Mouse (Mus musculus): ENCODE data around the gene Ndufb10. TPM values are rescaled to one million over a fixed set of nuclear protein-coding genes. Genes with fewer than 3 reads are reported as not detected.
A peak's percentile ranks its signal among the peaks of the same experiment; 100 is the strongest.

Ndufb10 gene
- polyA plus RNA-seq, 1 experiment from 2014 or later, result 191 TPM

GRCm38 (mm10) chr17:24732233-24732935, 8.1 kb upstream of the Ndufb10 start:
- Histone ChIP-seq H3K9me3 (replicated peaks; ENCODE audit: control insufficient read depth, low read length) (no peaks in the 10 kb centered on the region), H3K4me2 (ENCODE audit: low read depth, low read length) (no peak overlapping the region), H3K27ac (replicated peaks; ENCODE audit: low read depth, low read length) (no peak overlapping the region), H3K9ac (replicated peaks; ENCODE audit: low read length) (no peak overlapping the region), H3K4me1 (ENCODE audit: control insufficient read depth, insufficient read depth, low read length) (no peaks in the 10 kb centered on the region), H3K4me3 (ENCODE audit: low read depth, low read length) (no peak overlapping the region), H3K27me3 (ENCODE audit: control insufficient read depth, insufficient read depth, low read length) (no peaks in the 10 kb centered on the region), H3K36me3 (replicated peaks; ENCODE audit: control insufficient read depth, insufficient read depth, low read depth, low read length) (no peaks in the 10 kb centered on the region)
- WGBS, result 84% methylated on average over 12 of the region's 12 CpGs
- ATAC-seq (replicated peaks; ENCODE audit: insufficient number of reproducible peaks, low FRiP score, low TSS enrichment, low read depth), result no peak
- DNase-seq (ENCODE audit: low spot score), result no peak

- Histone ChIP-seq H3K27ac (replicated peaks; ENCODE audit: low read depth, low read length) (no peak overlapping the region), H3K9ac (replicated peaks; ENCODE audit: low read length) (no peak overlapping the region), H3K4me3 (ENCODE audit: low read depth, low read length) (no peak overlapping the region), H3K36me3 (replicated peaks; ENCODE audit: control insufficient read depth, insufficient read depth, low read depth, low read length) (no peaks in the 10 kb centered on the region), H3K4me2 (ENCODE audit: low read depth, low read length) (no peak overlapping the region), H3K9me3 (replicated peaks; ENCODE audit: control insufficient read depth, low read length) (no peaks in the 10 kb centered on the region), H3K4me1 (ENCODE audit: control insufficient read depth, insufficient read depth, low read length) (no peaks in the 10 kb centered on the region), H3K27me3 (ENCODE audit: control insufficient read depth, insufficient read depth, low read length) (no peaks in the 10 kb centered on the region)
- DNase-seq (ENCODE audit: low spot score), result no peak
- no peak for ATAC-seq (replicated peaks; ENCODE audit: insufficient number of reproducible peaks, low FRiP score, low TSS enrichment, low read depth)
- 81% methylated on average over 14 of the region's 14 CpGs for WGBS
These were observed 6.5 kb upstream of the Ndufb10 start for GRCm38 (mm10) chr17:24730787-24731186.

GRCm38 (mm10) chr17:24729067-24729466, 4.8 kb upstream of the Ndufb10 start:
- H3K4me3 ChIP-seq (ENCODE audit: low read depth, low read length), result no peak overlapping the region
- DNase-seq (ENCODE audit: low spot score) (no peak), ATAC-seq (replicated peaks; ENCODE audit: insufficient number of reproducible peaks, low FRiP score, low TSS enrichment, low read depth) (no peak)
- no peaks in the 10 kb centered on the region for H3K36me3 ChIP-seq (replicated peaks; ENCODE audit: control insufficient read depth, insufficient read depth, low read depth, low read length)
- no peak overlapping the region for H3K27ac ChIP-seq (replicated peaks; ENCODE audit: low read depth, low read length)
- no peak overlapping the region for H3K9ac ChIP-seq (replicated peaks; ENCODE audit: low read length)
- 82% methylated on average over 6 of the region's 6 CpGs for whole genome bisulfite sequencing
- no peaks in the 10 kb centered on the region for H3K9me3 ChIP-seq (replicated peaks; ENCODE audit: control insufficient read depth, low read length)
- no peaks in the 10 kb centered on the region for H3K4me1 ChIP-seq (ENCODE audit: control insufficient read depth, insufficient read depth, low read length)
- H3K27me3 ChIP-seq (ENCODE audit: control insufficient read depth, insufficient read depth, low read length), result no peaks in the 10 kb centered on the region
- no peak overlapping the region for H3K4me2 ChIP-seq (ENCODE audit: low read depth, low read length)

- no peak overlapping the region for H3K9ac ChIP-seq (replicated peaks; ENCODE audit: low read length)
- no peaks in the 10 kb centered on the region for H3K9me3 ChIP-seq (replicated peaks; ENCODE audit: control insufficient read depth, low read length)
- H3K4me3 ChIP-seq (ENCODE audit: low read depth, low read length), result no peak overlapping the region
- H3K4me2 ChIP-seq (ENCODE audit: low read depth, low read length), result no peak overlapping the region
- no peak overlapping the region for H3K27ac ChIP-seq (replicated peaks; ENCODE audit: low read depth, low read length)
- H3K4me1 ChIP-seq (ENCODE audit: control insufficient read depth, insufficient read depth, low read length), result no peaks in the 10 kb centered on the region; the same call in 1 of the 2 replicates
- 68% methylated on average over 17 of the region's 17 CpGs for WGBS
- no peaks in the 10 kb centered on the region for H3K36me3 ChIP-seq (replicated peaks; ENCODE audit: control insufficient read depth, insufficient read depth, low read depth, low read length)
- H3K27me3 ChIP-seq (ENCODE audit: control insufficient read depth, insufficient read depth, low read length), result no peaks in the 10 kb centered on the region
- DNase-seq (ENCODE audit: low spot score) (no peak), ATAC-seq (replicated peaks; ENCODE audit: insufficient number of reproducible peaks, low FRiP score, low TSS enrichment, low read depth) (no peak)
These were observed 3.9 kb upstream of the Ndufb10 start for GRCm38 (mm10) chr17:24728184-24728583.

- ATAC-seq (replicated peaks; ENCODE audit: insufficient number of reproducible peaks, low FRiP score, low TSS enrichment, low read depth), result no peak
- no peak for DNase-seq (ENCODE audit: low spot score)
- H3K27ac ChIP-seq (replicated peaks; ENCODE audit: low read depth, low read length), result no peak within 1 kb of the TSS
- H3K4me1 ChIP-seq (ENCODE audit: control insufficient read depth, insufficient read depth, low read length), result no peaks in the 10 kb centered on the region; the same call in 1 of the 2 replicates
- H3K27me3 ChIP-seq (ENCODE audit: control insufficient read depth, insufficient read depth, low read length), result no peaks in the 10 kb centered on the region
- no peaks in the 10 kb centered on the region for H3K9me3 ChIP-seq (replicated peaks; ENCODE audit: control insufficient read depth, low read length)
- H3K9ac ChIP-seq (replicated peaks; ENCODE audit: low read length), result no peak within 1 kb of the TSS
- no peaks in the 10 kb centered on the region for H3K36me3 ChIP-seq (replicated peaks; ENCODE audit: control insufficient read depth, insufficient read depth, low read depth, low read length)
- no peak within 1 kb of the TSS for H3K4me3 ChIP-seq (ENCODE audit: low read depth, low read length)
- H3K4me2 ChIP-seq (ENCODE audit: low read depth, low read length), result no peak within 1 kb of the TSS
- 76% methylated on average over 2 of the region's 2 CpGs for WGBS
These were observed 3.3 kb upstream of the Ndufb10 start, which contains the start of gene Rpl3l for GRCm38 (mm10) chr17:24727618-24728017. Rpl3l (plus strand) TSS chr17:24727820.

- Histone ChIP-seq H3K27me3 (ENCODE audit: control insufficient read depth, insufficient read depth, low read length) (no peaks in the 10 kb centered on the region), H3K9ac (replicated peaks; ENCODE audit: low read length) (no peak overlapping the region), H3K9me3 (replicated peaks; ENCODE audit: control insufficient read depth, low read length) (no peaks in the 10 kb centered on the region), H3K4me1 (ENCODE audit: control insufficient read depth, insufficient read depth, low read length) (no peaks in the 10 kb centered on the region; the same call in 1 of the 2 replicates), H3K36me3 (replicated peaks; ENCODE audit: control insufficient read depth, insufficient read depth, low read depth, low read length) (peaks cover 8% of the 10 kb centered on the region), H3K4me2 (ENCODE audit: low read depth, low read length) (no peak overlapping the region), H3K4me3 (ENCODE audit: low read depth, low read length) (no peak overlapping the region), H3K27ac (replicated peaks; ENCODE audit: low read depth, low read length) (no peak overlapping the region)
- 74% methylated on average over 3 of the region's 3 CpGs for WGBS
- DNase-seq (ENCODE audit: low spot score), result no peak
- ATAC-seq (replicated peaks; ENCODE audit: insufficient number of reproducible peaks, low FRiP score, low TSS enrichment, low read depth), result no peak
These were observed 1.5 kb upstream of the Ndufb10 start for GRCm38 (mm10) chr17:24725637-24726390.

GRCm38 (mm10) chr17:24723881-24724180, 447 bp downstream of the Ndufb10 start:
- H3K4me3 ChIP-seq (ENCODE audit: low read depth, low read length), result peak overlapping the region; percentile 60
- H3K4me1 ChIP-seq (ENCODE audit: control insufficient read depth, insufficient read depth, low read length), result no peaks in the 10 kb centered on the region; the same call in 1 of the 2 replicates
- peak; percentile 19 for DNase-seq (ENCODE audit: low spot score)
- peaks cover 8% of the 10 kb centered on the region for H3K36me3 ChIP-seq (replicated peaks; ENCODE audit: control insufficient read depth, insufficient read depth, low read depth, low read length)
- H3K9ac ChIP-seq (replicated peaks; ENCODE audit: low read length), result peak overlapping the region; percentile 71
- WGBS, result 1% methylated on average over 15 of the region's 15 CpGs
- peak overlapping the region; percentile 56 for H3K27ac ChIP-seq (replicated peaks; ENCODE audit: low read depth, low read length)
- H3K4me2 ChIP-seq (ENCODE audit: low read depth, low read length), result peak overlapping the region; percentile 56
- H3K9me3 ChIP-seq (replicated peaks; ENCODE audit: control insufficient read depth, low read length), result no peaks in the 10 kb centered on the region
- H3K27me3 ChIP-seq (ENCODE audit: control insufficient read depth, insufficient read depth, low read length), result no peaks in the 10 kb centered on the region
- ATAC-seq (replicated peaks; ENCODE audit: insufficient number of reproducible peaks, low FRiP score, low TSS enrichment, low read depth), result peak; percentile 12; the same call in 1 of the 2 replicates
